13 mouse cellular contexts compared by ENCODE assay signal in genomic region chr4:45499081-45499480, GRCm38 (mm10). TPM values are rescaled to one million over a fixed set of nuclear protein-coding genes. Genes with fewer than 3 reads are reported as not detected.
DNase-seq lines count a peak whose midpoint lies in the region; ATAC-seq lines count a peak whose summit lies in the region.
"Had no signal": no experiment of that assay in that cellular context is flagged by ENCODE, and none has a peak within 500 bp of the region (broad histone marks: within the 10 kb centered on the region; RNA-seq: fewer than 3 reads in every experiment).

No protein-coding gene starts in this region.

- H3K4me1 ChIP-seq in hindbrain, embryonic 10.5 days (replicated peaks) = peaks cover 78% of the 10 kb centered on the region
- peaks cover 21% of the 10 kb centered on the region for H3K4me1 ChIP-seq in hindbrain, embryonic 16.5 days (ENCODE audit: control insufficient read depth, insufficient read depth, low read depth, low read length)
- peaks cover 57% of the 10 kb centered on the region for H3K4me1 ChIP-seq in neural tube, embryonic 12.5 days
- peaks cover 56% of the 10 kb centered on the region for H3K4me1 ChIP-seq in neural tube, embryonic 15.5 days
- peaks cover 62% of the 10 kb centered on the region for H3K4me1 ChIP-seq in forebrain, embryonic 16.5 days (replicated peaks; ENCODE audit: control insufficient read depth, insufficient read depth, low read length)

- H3K4me2 ChIP-seq in hindbrain, embryonic 16.5 days (ENCODE audit: low read length) = no peak overlapping the region
- peak overlapping the region; percentile 16; the same call in 1 of the 2 replicates for H3K4me2 ChIP-seq in neural tube, embryonic 12.5 days (replicated peaks)
- no peak overlapping the region for H3K4me2 ChIP-seq in neural tube, embryonic 15.5 days
- no peak overlapping the region for H3K4me2 ChIP-seq in forebrain, embryonic 16.5 days (ENCODE audit: low read length)
- H3K4me2 ChIP-seq: embryonic facial prominence, embryonic 12.5 days had no signal

- H3K9me3 ChIP-seq in hindbrain, embryonic 10.5 days = no peaks in the 10 kb centered on the region
- H3K9me3 ChIP-seq in hindbrain, embryonic 16.5 days (ENCODE audit: control insufficient read depth, low read length) = no peaks in the 10 kb centered on the region
- H3K9me3 ChIP-seq in neural tube, embryonic 12.5 days = no peaks in the 10 kb centered on the region
- no peaks in the 10 kb centered on the region for H3K9me3 ChIP-seq in neural tube, embryonic 15.5 days (replicated peaks)
- H3K9me3 ChIP-seq in forebrain, embryonic 16.5 days (ENCODE audit: control insufficient read depth, low read length) = no peaks in the 10 kb centered on the region
- H3K9me3 ChIP-seq: embryonic facial prominence, embryonic 12.5 days; G1E; megakaryocyte, embryonic 14.5 days had no signal

- DNase-seq in hindbrain, embryonic 10.5 days (ENCODE audit: low spot score) = no peak
- DNase-seq in layer of hippocampus, adult 18-20 months (ENCODE audit: low spot score in 2 of 2) = no peak
- no peak for DNase-seq in adrenal gland, adult 18-20 months (ENCODE audit: low spot score in 2 of 2)
- DNase-seq: adrenal gland, adult 2 months; spleen, adult 18-20 months; thymus, adult 18-20 months had no signal

- H3K36me3 ChIP-seq in hindbrain, embryonic 10.5 days = no peaks in the 10 kb centered on the region
- no peaks in the 10 kb centered on the region for H3K36me3 ChIP-seq in hindbrain, embryonic 16.5 days (ENCODE audit: control insufficient read depth, insufficient read depth, low read length)
- H3K36me3 ChIP-seq in neural tube, embryonic 12.5 days = no peaks in the 10 kb centered on the region
- no peaks in the 10 kb centered on the region for H3K36me3 ChIP-seq in neural tube, embryonic 15.5 days
- H3K36me3 ChIP-seq in forebrain, embryonic 16.5 days (ENCODE audit: control insufficient read depth, insufficient read depth) = no peaks in the 10 kb centered on the region
- H3K36me3 ChIP-seq: embryonic facial prominence, embryonic 12.5 days; G1E had no signal

- no peak overlapping the region for H3K9ac ChIP-seq in hindbrain, embryonic 16.5 days (ENCODE audit: low read depth, low read length)
- no peak overlapping the region for H3K9ac ChIP-seq in neural tube, embryonic 12.5 days
- H3K9ac ChIP-seq in neural tube, embryonic 15.5 days (replicated peaks) = no peak overlapping the region
- no peak overlapping the region for H3K9ac ChIP-seq in forebrain, embryonic 16.5 days (replicated peaks; ENCODE audit: low read depth, low read length)
- H3K9ac ChIP-seq: embryonic facial prominence, embryonic 12.5 days had no signal

- H3K27me3 ChIP-seq in hindbrain, embryonic 10.5 days (ENCODE audit: insufficient read depth, poor library complexity, severe bottlenecking) = peaks cover 36% of the 10 kb centered on the region
- no peaks in the 10 kb centered on the region for H3K27me3 ChIP-seq in hindbrain, embryonic 16.5 days (replicated peaks; ENCODE audit: control insufficient read depth, insufficient read depth, low read length)
- H3K27me3 ChIP-seq in neural tube, embryonic 12.5 days (replicated peaks) = no peaks in the 10 kb centered on the region
- no peaks in the 10 kb centered on the region for H3K27me3 ChIP-seq in neural tube, embryonic 15.5 days (replicated peaks)
- no peaks in the 10 kb centered on the region for H3K27me3 ChIP-seq in forebrain, embryonic 16.5 days (replicated peaks; ENCODE audit: control insufficient read depth, insufficient read depth, low read length)
- H3K27me3 ChIP-seq: embryonic facial prominence, embryonic 12.5 days had no signal

- 23% methylated on average over 6 of the region's 6 CpGs for WGBS in hindbrain, embryonic 10.5 days
- WGBS in hindbrain, embryonic 16.5 days = 23% methylated on average over 6 of the region's 6 CpGs
- 7% methylated on average over 6 of the region's 6 CpGs for WGBS in neural tube, embryonic 12.5 days
- 10% methylated on average over 6 of the region's 6 CpGs for WGBS in neural tube, embryonic 15.5 days
- 24% methylated on average over 6 of the region's 6 CpGs for WGBS in forebrain, embryonic 16.5 days

- H3K27ac ChIP-seq in hindbrain, embryonic 10.5 days = peak overlapping the region; percentile 67
- no peak overlapping the region for H3K27ac ChIP-seq in hindbrain, embryonic 16.5 days (ENCODE audit: low read depth, low read length)
- H3K27ac ChIP-seq in neural tube, embryonic 12.5 days = no peak overlapping the region
- H3K27ac ChIP-seq in neural tube, embryonic 15.5 days (replicated peaks) = no peak overlapping the region
- no peak overlapping the region for H3K27ac ChIP-seq in forebrain, embryonic 16.5 days (ENCODE audit: low read length)
- H3K27ac ChIP-seq: embryonic facial prominence, embryonic 12.5 days had no signal

- no peak overlapping the region for H3K4me3 ChIP-seq in hindbrain, embryonic 10.5 days
- no peak overlapping the region for H3K4me3 ChIP-seq in hindbrain, embryonic 16.5 days (ENCODE audit: low read length)
- no peak overlapping the region for H3K4me3 ChIP-seq in neural tube, embryonic 12.5 days
- H3K4me3 ChIP-seq in neural tube, embryonic 15.5 days (replicated peaks) = no peak overlapping the region
- no peak overlapping the region for H3K4me3 ChIP-seq in forebrain, embryonic 16.5 days (replicated peaks; ENCODE audit: low read length)
- H3K4me3 ChIP-seq: embryonic facial prominence, embryonic 12.5 days; megakaryocyte, embryonic 14.5 days had no signal

- ATAC-seq in hindbrain, embryonic 16.5 days = no peak
- ATAC-seq in neural tube, embryonic 12.5 days (ENCODE audit: low FRiP score, low read depth) = 0 out of 2 replicates have a peak, but pooled peaks have one; percentile 27
- ATAC-seq in neural tube, embryonic 15.5 days (ENCODE audit: low FRiP score) = no peak
- peak; percentile 26; the same call in 1 of the 2 replicates for ATAC-seq in forebrain, embryonic 16.5 days

RNA-seq across cellular contexts. Expression of gene Shb, which starts 33.2 kb away (rescaled TPM):
- polyA plus RNA-seq in hindbrain, embryonic 10.5 days (2016; fragmentation: Nextera tagmentation; extraction: Ambion mirVana) = 3.2 and 3.7 TPM in 2 replicates
- polyA plus RNA-seq in hindbrain, embryonic 16.5 days (2015; fragmentation: Nextera tagmentation; extraction: Ambion mirVana) = 2.6 and 3.8 TPM in 2 replicates
- polyA plus RNA-seq in neural tube, embryonic 12.5 days (2016; fragmentation: Nextera tagmentation; extraction: Ambion mirVana) = 8.2 and 10.3 TPM in 2 replicates
- 3.9 and 4.7 TPM in 2 replicates for polyA plus RNA-seq in neural tube, embryonic 15.5 days (2015; fragmentation: Nextera tagmentation; extraction: Ambion mirVana)
- polyA plus RNA-seq in forebrain, embryonic 16.5 days (2015; fragmentation: Nextera tagmentation; extraction: Ambion mirVana) = 5.8 and 7.0 TPM in 2 replicates
- 10 to 100 TPM; 13.2 to 16.5 TPM for total RNA-seq in layer of hippocampus, adult 18-20 months (2021)
- 100 to 1,000 TPM in 1 of 2 experiments, 10 to 100 TPM in 1; 75.3 to 151 TPM for total RNA-seq in adrenal gland, adult 18-20 months (2021)
- total RNA-seq: G1E had no signal
- polyA plus RNA-seq: G1E had no signal

Comparison
In these comparisons a context has a peak if more than half of its experiments do, and no peak if none do; other contexts are left out.
1. ATAC-seq: peak in neural tube, embryonic 12.5 days (single experiment) and forebrain, embryonic 16.5 days (single experiment); none in hindbrain, embryonic 16.5 days (single experiment) and neural tube, embryonic 15.5 days (single experiment).